Mouse (Mus musculus) thymus, postnatal 10 days (tissue): ENCODE measurements around the gene Cbs.

Source experiments
- DNase-seq, 2 experiments: peaks; one replicate each; pipeline ENCODE4 v3.0.0; 2021; ENCODE audit warnings: low spot score in 2 of 2

The Cbs gene

GRCm38 (mm10) chr17:31636942-31637811, at the start of gene Cbs:
Gene Cbs (minus strand): TSS chr17:31637238.
- DNase-seq, result peak in 1 of 2 experiments; percentile 33

GRCm38 (mm10) chr17:31686225-31686564, 49.2 kb upstream of the Cbs start:
- DNase-seq, result no peak

DNA sequence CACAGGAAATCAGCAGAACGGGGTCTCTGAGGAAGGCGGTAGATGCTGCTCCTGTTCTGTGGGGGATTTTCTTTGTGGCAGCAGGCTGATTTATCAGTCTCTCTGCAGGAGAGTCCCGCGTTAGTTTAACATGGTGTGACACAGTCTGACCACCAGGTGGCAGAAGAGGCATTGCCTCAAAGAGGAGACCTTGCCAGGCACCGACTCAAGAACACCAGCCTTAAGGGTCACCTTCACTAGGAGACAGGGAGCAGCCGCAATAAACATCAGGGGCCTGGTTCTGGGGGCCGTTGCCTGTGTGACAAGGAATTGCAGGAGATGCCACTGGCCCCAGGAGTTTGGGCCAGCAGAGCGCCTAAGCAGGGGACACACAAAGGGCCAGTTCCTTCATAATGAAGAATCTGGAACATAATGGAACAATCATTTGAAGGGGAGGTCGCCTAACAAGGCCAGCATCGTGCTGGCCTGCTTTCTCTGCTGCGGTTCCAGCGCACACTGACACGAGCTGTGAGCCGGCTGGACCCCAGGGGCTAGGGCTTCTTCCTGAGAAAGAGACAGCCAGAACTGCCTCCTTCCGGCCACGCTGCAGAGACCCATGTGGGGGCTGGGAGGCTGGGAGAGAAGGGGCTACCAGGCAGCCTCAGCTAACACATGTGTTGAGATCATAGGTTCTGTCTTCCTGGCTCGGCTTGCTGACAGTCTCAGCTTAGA, 48.6 kb upstream of the Cbs start:
- DNase-seq, result peak; percentile 57 to 86

DNA sequence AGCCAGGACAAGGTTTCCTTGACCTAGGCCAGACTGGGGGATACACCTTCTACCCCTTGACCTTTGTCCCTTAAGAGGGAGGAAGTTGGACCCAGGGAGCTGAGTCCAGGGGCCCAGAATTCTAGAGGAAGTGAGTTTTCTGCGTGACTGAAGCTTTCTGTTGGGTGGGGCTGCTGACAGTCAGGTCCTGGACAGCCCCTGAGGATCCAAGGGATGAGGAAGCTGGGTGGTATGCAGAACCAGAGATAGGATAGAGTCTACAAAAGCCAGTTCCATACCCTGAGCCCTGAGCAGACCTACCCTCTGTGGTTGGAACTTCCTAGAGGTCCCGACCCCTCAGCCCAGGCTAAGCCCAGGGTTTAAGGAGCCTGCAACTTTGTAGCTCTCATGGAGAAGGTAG, 43.4 kb upstream of the Cbs start:
- DNase-seq, result no peak

DNA sequence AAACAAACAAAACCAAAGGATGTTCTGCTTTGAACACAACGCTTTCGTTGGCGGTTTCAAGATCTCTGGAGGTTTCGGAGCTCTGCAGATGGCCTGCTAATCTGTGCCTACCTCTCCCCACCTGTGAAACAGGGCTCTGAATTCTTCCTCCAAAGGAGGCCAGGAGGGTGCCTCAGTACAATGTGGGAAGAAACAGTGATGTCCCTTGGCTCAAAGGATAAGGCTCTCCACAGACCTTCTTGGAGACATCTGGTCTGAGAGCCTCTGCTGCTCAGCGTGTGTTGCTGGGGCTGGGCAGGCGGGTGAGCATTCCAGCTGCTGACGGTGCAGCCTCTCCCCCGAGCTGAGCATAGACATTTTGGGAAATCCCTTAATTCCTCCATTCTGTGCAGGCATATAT, 40.5 kb upstream of the Cbs start, which contains the start of gene Cryaa:
TSS of gene Cryaa (plus strand) at position 301 of the 400 bp plus-strand sequence.
- DNase-seq, result no peak

GRCm38 (mm10) chr17:31674426-31674825, 37.4 kb upstream of the Cbs start:
- no peak for DNase-seq

- no peak for DNase-seq
These were observed 35.2 kb upstream of the Cbs start for GRCm38 (mm10) chr17:31672279-31672678.

DNA sequence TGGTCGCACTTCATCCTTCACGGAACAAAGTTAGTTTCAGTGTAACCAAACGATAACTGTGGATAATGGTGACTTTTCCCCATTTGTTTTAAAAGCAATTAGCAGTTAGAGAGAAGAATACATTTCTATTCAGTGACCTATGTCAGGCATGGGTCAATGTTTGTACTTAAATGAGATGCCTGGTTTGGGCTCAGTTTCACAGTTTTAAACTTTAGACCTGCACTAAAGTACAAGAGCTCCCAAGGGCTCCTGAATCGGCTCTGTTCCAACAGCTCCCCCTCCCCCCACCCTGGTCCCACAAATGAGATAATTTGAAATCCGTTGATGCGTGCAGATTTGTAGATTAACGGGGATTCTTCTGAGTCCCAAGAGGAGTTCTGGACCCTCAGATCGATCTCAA, 34.7 kb upstream of the Cbs start:
- DNase-seq, result no peak

DNA sequence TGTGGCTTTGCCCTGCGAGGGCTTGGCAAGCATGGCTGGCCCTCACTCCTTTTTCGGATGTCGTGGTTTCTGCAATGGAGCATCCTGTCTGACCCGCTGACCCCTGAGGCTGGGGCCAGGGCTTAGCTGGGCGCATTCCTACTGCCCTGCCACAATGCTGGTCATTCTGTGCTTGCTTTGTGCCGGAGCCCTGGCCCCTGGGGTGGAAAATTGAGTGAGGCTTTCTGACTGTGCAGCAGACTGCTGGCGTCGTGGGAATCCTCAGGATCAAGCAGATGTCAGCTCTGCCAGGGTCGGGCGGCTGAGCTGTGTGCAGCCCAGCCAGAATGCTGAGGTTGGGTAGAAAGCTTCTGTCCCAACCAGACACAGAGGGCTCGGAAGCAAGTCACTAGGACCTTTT, 33.1 kb upstream of the Cbs start:
- no peak for DNase-seq

DNA sequence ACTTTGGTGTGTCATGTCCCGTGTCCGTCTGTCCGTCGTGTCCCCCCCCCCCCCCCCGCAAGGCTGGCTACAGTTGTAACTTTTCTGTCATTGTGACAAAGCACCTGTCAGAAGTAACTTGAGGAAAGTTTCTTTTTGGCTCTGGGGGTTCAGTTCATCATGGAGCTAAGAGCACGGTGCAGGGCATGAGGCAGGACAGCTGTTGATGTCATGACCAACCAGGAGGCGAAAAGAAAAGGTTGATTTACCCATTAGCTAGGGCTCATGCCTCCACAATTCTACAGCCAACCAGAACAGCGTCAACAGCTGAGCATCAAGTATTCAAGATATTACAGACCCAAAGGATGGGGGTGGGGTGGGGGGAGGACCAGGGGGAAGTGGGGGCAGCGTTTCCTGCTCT, 31.3 kb upstream of the Cbs start:
- no peak for DNase-seq

- peak; percentile 74 to 85 for DNase-seq
These were observed 27.7 kb upstream of the Cbs start for GRCm38 (mm10) chr17:31664760-31665159.

DNA sequence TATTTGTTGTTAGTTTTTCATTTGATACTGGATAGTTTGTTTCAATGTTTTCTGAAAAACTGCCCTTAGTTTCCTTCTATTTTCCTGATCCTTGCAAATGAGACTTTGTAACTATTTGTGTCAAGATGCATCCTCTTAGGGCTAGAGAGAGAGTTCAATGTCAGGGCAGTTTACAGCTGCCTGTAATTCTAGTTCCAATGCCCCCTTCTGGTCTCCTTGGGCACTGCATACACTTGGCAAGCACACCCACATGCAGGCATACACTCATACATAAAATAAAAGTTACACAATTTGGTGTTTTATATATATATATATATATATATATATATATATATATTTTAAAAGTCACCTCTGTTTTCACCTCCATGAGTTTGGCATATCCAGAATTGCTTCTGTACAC, 25.8 kb upstream of the Cbs start:
- no peak for DNase-seq

GRCm38 (mm10) chr17:31660661-31661250, 23.7 kb upstream of the Cbs start:
- DNase-seq, result no peak

GRCm38 (mm10) chr17:31658468-31659185, 21.6 kb upstream of the Cbs start, which contains the start of gene U2af1:
Gene U2af1 (minus strand): TSS chr17:31658892.
- peak; percentile 94 to 98 for DNase-seq

DNA sequence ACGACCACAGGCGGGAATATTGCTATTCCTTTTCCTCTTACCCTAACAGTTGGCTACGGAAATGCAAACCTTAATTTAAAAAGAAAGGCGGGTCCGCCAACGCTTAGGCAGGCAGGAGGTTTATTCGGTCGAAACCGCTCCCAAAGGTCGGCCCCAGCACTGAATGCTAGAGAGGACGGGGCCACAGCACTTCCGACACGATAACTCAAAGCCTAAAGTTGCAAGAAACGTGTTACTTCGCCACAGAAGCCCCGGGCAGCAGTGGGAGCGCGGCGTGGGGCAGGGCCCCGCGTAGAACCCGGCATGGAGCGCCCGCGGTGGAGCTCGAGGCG, 21.1 kb upstream of the Cbs start:
- peak; percentile 27 to 32 for DNase-seq

- no peak for DNase-seq
These were observed 20.3 kb upstream of the Cbs start for GRCm38 (mm10) chr17:31657141-31657983.

GRCm38 (mm10) chr17:31656682-31657081, 19.6 kb upstream of the Cbs start:
- DNase-seq, result no peak

DNA sequence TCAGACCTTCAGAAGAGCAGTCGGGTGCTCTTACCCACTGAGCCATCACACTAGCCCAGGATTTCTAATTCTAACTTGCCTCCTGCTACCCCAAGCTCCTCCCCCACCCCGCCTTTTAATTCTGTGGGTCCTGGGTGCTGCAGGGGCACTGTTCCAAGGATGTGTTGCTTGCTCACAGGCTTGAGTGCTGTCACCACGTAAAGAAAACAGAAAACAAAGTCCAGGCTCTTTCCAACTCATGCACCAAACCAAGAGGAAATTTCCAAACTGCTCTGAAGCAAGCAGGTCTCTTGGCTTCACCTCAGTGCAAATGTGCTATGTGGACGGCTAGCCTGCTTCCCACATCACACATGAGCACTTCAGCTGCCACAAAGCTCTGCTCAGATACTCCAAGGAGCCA, 18.3 kb upstream of the Cbs start:
- no peak for DNase-seq

- DNase-seq, result peak; percentile 9 to 15
These were observed 16.2 kb upstream of the Cbs start for GRCm38 (mm10) chr17:31653277-31653676.

GRCm38 (mm10) chr17:31652152-31652551, 15.1 kb upstream of the Cbs start:
- no peak for DNase-seq
